Mouse (Mus musculus): Measurements from ENCODE around the gene Ksr1. TPM values are rescaled to one million over a fixed set of nuclear protein-coding genes. Genes with fewer than 3 reads are reported as not detected.

The Ksr1 gene
- total RNA-seq, 2 experiments from 2014 or later = 5.4 to 10.6 TPM

DNA sequence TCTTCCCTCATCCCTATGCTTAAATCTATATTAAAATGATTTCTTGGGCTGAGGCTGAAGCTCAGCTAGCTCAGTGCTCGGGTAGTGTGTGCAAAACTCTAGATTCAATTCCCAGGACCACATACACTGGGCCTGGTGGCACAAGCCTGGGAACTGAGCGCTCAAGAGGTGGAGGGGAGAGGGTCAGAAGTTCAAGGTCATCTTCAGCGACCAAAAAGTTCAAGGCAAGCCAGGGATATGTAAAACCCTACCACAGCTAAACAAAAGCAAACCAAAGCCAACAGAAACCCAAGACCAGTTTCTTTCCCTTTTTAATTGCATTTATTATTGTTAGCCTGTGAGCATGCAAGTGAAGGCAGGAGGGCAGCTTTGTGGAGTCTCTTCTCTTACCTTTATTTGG lies 4.1 kb upstream of the Ksr1 start:
- no peak for ATAC-seq (replicated peaks; ENCODE audit: low FRiP score, low TSS enrichment, poor library complexity, severe bottlenecking)

DNA sequence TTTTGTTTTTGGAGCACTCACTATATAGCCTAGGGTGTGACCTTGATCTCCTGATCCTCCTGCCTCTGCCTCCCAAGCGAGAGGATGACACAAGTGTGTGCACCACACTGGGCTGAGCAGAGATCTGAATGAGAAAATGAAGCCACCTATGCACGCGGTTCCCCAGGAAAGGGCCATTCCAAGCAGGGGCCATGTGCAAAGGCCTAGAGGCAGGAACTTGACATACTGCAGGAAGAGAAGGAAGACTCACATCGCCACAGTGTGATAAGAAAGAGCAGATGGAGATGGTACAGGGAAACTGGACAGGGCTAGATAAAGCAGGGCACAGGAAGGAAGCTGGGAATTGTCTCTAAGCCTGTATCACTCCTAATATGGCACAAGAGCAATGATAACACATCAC lies 3.1 kb upstream of the Ksr1 start:
- ATAC-seq (replicated peaks; ENCODE audit: low FRiP score, low TSS enrichment, poor library complexity, severe bottlenecking) = no peak

DNA sequence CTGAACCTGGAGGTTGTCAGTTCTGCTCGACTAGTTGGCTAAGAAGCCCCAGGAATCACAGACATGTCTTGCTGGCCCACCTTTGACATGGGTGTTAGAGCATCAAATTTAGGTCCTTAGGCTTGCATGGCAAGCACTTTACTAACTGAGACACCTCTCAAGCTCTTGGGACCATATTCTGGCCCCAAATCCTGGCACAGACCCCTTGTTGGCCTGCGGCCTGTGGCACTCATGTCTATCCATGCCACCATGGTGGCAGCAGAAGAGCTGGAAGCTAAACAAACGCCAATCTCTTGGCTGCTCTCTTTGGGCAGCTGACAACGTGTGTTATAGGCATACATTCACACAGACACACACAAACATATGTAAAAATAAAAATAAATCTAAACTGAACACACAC lies 2.6 kb upstream of the Ksr1 start:
- ATAC-seq (replicated peaks; ENCODE audit: low FRiP score, low TSS enrichment, poor library complexity, severe bottlenecking) = no peak

DNA sequence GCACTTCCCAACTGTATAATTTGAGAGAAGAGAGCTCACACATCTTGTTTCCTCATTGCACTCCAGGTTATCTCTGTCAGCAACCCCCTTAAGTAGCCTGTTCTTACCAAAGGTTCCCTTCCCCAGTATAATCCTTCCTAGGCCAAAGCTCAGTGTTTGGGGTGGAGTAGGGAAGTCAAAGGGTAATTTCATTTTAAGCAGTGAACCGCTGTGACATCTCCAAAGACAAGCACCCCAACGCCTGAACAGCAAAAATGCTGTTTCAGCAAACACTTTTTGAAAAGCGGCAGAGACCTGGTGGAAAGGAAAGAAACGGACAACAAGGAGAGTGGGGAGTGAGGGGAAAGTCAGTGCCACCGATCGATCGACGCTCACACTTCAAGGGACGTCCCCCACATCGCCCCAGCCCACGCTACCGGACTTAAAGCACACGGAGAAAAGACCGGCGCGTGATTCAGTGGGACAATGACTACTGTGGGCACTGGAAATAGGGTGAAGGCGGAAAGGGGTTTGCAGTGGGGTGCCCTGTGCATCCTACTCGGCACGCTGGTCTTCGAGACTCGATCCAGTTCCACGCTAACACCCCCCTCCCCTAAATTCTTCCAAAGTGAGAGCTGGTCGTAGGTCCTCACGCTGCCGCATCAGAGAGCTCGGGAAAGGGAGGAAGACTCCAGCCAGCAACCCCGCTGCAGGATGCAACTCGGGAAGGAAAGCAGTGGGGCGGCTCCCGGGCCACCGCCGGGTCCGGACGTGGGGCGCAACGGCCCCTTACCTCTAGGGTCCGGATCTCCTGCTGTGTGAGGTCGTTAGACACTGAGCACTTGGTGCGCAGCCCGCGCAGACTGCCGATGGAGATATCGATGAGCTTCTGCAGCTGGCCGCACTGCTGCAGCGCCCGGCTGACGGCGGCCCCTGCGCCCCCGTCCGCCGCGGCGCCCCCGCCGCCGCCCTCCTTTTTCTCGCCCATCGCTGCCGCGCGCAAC lies 633 bp downstream of the Ksr1 start:
- ATAC-seq (replicated peaks; ENCODE audit: low FRiP score, low TSS enrichment, poor library complexity, severe bottlenecking) = no peak

DNA sequence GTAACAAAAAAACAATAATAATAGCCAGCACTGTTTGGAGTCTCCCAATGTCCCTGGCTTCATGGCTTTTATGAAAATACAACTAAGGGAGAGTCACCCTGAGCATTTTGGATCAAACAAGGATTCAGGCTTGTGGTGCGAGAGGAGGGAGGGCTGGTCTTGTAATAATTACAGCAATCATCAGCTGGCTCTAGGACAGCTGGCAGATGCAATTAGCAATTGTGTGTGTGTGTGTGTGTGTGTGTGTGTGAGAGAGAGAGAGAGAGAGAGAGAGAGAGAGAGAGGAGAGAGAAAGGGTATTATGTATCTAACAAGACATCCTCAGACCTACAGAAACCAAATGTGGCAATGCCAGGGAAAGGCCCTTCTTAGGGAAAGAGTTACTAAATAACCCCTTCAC lies 1.5 kb downstream of the Ksr1 start:
- ATAC-seq (replicated peaks; ENCODE audit: low FRiP score, low TSS enrichment, poor library complexity, severe bottlenecking) = no peak

DNA sequence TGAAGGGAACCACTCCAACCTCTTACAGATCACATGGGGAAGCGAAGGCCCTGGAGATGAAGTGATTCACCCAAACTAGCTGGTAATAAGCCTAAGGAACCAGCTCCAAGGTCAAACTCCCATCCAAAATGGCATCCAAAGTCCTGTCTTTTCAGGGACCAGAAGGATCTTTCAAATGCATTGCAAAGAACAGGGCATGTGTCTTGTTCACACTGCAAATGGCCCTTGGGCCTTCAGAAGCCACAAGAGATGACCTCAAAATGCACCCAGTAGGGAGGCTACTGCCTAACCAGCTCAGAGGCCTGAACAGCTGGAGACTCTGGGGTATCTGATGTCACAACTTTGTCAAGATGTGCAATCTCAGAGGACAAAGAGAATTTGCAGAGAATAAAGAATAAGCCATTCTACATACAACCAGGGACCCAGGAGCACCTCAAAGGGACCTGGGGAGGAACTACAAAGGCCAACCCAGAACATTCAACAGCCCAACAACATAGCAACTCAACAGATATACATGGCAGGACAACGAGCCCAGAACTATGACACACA lies 2.1 kb downstream of the Ksr1 start:
- no peak for ATAC-seq (replicated peaks; ENCODE audit: low FRiP score, low TSS enrichment, poor library complexity, severe bottlenecking)

DNA sequence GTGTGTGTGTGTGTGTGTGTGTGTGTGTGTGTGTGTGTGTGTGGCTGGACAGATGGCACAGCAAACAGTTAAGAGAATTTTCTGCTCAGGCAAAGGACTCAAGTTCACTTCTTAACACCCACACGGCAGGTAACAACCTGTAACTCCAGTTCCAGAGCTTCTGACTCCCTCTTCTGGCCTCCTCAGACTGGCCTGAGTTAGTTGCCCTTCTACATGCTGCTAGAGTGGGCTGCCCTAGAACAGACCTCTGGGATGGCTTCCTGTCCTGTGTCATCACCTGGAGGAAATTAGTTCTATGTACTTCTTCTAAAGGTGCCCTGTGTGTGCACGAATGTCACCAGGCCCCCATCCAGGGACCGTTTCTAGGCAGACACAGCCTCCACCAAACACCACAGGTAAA lies 2.9 kb downstream of the Ksr1 start:
- ATAC-seq (replicated peaks; ENCODE audit: low FRiP score, low TSS enrichment, poor library complexity, severe bottlenecking) = no peak

DNA sequence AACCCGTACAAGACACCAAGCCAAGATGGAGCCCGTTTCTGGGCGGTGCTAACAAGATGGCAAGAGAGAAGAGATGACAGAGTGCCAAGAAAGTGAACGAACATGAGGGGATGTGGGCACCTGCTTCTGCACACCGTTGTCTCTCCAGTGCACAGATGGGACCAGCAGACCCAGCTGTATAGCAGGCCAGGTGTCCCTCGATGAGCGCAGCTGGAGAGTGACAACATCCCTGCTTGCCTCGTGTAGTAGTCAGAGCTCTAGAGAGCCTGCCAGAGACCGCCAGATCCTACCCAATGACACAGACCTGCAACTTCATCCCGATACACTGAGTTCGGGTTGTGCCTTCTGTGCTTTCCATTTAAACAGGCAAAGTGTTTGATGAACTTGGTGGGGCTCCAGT lies 3.8 kb downstream of the Ksr1 start:
- no peak for ATAC-seq (replicated peaks; ENCODE audit: low FRiP score, low TSS enrichment, poor library complexity, severe bottlenecking)

DNA sequence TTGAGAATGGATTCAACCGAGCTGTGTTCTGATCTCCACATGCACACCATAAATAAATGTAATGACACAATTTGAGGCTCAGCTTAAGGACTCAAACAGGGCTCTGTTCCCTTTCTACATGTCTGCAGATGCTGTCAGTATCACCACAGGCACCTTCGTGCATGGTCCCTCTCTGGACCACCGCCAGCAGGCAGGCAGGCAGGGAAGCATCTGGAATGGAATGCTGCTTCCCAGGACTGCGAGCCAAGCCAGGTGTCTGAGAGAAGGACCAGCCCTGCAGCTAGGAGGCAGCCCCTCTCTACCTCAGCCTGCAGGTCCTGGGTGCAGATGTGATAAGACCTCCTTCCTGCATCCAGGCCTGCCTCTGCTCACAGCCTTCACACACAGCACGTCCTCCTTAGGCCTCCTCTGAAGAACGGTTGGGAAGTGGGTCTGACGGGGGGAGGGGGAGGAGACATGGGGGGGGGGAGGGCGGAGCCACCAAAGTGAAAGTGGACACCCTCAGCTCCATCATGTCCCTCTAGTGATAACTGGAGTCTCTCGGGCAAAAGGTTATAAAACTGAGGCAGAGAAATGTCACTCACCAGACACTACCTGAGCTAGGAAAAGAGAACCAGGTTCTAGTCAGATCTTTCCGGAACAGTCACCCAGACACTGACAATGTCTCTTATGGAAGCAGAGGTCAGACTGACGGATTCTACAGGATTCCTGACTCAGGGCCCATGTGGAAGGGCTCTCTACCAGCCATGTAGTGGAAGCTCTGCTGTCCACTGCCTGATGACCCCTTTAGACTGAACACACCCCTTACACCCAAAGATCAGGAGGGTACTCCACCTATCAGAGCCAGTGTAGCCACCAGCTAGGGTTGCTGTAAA lies 4.7 kb downstream of the Ksr1 start:
- ATAC-seq (replicated peaks; ENCODE audit: low FRiP score, low TSS enrichment, poor library complexity, severe bottlenecking) = 0 out of 2 replicates have a peak, but pooled peaks have one; percentile 29

DNA sequence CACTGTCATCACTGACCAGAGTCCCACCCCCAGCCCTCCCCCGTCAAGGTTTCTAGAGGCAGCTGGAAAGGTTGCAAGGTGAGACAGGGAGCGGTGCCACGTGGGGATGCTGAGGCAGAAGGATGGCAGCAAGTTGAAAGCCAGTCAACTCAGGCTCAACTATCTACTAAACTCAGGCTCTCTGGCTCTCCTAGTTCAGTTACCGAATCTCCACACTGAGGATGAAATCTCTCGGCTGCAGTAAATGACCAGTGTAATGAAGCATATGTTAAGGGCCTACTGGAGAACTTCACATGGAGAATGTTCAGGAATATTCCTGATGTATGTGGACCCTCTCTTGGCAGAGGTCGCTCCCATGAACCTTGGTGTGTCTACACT lies 5.7 kb downstream of the Ksr1 start:
- ATAC-seq (replicated peaks; ENCODE audit: low FRiP score, low TSS enrichment, poor library complexity, severe bottlenecking) = no peak

DNA sequence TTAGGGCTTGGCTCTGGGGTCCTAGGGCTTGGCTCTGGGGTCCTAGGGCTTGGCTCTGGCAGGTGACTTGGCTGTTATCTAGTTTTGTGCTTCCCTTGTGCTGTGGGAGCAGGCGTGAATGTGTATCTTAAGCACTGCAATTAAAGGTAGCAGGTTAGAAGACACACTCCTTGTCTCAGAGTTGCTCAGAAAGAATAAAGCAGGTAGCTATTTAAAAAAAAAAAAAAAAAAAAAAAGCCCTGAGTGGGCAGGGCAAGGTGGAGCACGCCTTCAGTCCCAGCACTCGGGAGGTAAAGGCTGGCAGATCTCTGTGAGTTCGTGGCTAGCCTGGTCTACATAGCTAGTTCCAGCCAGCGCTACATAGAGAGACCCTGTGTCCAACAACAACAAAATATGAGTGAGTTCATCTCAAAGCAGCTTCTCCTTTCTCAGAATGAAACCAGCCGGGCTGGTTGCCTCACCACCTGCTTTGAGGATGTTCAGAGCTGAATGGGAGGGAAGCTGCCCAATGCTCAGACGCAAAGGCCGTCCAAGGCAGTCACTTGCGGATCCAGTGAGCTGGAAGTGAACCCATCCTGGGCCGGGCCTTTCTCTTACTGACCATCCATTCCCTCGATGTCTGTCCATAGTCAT lies 6.2 kb downstream of the Ksr1 start:
- no peak for ATAC-seq (replicated peaks; ENCODE audit: low FRiP score, low TSS enrichment, poor library complexity, severe bottlenecking)

DNA sequence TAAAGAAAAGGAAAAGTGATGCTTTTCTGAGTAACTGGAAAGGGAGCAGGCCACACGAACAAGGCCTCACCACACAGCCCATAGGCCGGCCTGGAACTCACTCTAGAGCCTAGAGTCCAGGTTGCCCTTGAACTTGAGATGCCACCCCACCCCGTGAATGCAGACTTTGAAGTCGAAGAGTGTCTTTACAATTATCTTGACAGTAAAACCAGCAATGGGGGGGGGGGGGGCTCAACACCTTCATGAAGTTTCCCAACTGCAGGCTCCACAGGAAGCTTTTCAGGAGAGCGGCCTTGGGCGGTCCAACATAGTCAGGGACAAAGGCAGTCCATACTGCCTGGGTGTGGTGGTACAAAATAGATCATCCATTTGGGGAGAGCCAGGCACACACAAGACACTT lies 7.6 kb downstream of the Ksr1 start:
- ATAC-seq (replicated peaks; ENCODE audit: low FRiP score, low TSS enrichment, poor library complexity, severe bottlenecking) = no peak

DNA sequence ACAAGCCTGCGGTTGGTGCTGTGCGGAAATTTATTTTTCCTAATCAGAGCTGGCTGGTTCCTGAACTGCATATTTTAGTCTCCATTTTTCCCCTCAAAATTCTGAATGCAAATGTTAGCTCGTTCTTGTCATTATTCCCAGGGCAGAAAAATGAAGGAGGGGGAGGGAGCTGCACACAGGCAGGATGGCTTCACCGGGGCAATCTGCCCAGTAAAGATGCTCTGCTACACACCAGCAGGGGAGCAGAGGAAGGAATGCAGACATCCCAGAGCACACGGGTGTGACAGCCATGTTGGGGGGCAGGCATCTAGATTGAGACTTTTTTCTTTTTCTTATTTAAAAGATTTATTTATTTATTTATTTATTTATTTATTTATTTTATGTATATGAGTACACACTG lies 9.0 kb downstream of the Ksr1 start:
- ATAC-seq (replicated peaks; ENCODE audit: low FRiP score, low TSS enrichment, poor library complexity, severe bottlenecking) = no peak

DNA sequence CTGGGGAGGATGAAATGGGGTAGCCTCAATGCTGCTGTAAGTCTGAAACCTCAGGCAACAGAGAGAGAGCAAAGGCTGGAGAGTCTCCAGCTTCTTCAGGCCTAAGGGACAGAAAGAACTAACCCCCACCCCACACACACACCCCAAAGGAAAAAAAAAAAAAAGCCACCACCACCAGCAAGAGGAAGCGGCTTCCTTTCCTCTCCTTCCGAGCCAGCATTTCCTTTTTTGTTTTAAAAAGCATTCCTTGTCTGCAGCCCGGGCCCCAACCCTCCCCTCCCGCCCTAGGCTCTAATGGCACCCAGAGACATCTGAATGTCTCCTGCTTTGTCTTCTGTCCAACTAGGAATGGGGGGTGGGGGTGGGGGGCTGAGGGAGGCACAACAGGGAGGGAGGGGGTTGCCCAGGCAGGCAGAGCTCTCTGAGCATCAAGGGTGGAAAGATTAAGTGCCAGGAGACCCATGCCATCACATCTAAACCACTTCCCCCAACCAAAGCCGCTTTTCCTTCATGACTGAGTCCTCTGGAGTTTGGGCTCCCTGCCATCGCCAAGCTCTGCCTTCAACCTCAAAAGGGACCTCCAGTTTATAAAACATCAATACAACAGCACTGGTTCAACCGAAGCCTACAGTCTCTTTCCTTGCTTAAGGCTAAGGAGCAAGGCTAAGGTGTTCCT lies 10.4 kb downstream of the Ksr1 start:
- ATAC-seq (replicated peaks; ENCODE audit: low FRiP score, low TSS enrichment, poor library complexity, severe bottlenecking) = no peak

DNA sequence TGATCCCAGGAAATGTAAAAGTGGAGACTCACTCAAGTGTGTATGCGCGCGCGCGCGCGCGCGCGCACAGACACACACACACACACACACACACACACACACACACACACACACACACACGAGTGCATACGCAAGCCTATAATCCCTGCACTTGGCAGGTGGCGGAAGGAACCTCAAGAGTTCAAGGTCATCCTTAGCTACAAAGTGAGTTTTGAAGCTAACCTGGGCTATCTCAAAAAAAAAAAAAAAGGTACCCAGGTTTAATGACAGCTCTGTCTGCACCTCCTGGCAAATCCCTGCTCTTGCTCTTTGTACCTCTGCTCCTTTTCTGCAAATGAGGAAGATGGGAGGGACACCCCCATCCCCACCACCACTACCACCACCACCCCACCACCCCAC lies 11.1 kb downstream of the Ksr1 start:
- no peak for ATAC-seq (replicated peaks; ENCODE audit: low FRiP score, low TSS enrichment, poor library complexity, severe bottlenecking)

DNA sequence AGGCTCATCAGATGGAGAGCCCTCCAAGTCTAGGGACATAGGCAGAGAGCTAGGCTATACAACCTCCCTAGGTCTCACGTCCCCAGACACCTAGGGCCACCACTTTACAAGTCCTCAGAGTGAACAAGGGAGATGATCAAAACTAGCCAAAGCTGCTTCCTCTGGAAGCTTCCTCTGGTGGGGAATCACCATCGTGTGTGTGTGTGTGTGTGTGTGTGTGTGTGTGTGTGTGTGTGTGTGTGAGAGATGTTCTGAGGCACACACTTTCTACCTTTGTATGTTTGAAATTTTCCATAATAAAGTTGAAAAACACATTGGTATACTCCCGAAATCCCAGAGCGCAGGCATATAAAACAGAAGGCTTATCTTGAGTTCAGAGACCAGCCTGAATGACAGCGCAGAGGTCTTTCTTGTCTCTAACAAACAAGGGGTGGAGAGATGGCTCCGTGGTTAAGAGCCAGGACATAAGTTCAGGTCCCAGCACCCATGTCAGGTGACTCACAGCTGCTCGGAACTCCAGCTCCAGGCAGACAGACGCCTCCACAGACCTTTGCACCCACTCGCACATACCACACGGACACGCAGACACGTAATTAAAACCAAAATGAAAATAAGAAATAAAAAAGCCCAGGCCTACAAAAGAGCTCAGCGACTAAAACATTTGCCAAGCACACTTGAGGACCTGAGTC lies 11.6 kb downstream of the Ksr1 start:
- ATAC-seq (replicated peaks; ENCODE audit: low FRiP score, low TSS enrichment, poor library complexity, severe bottlenecking) = no peak

DNA sequence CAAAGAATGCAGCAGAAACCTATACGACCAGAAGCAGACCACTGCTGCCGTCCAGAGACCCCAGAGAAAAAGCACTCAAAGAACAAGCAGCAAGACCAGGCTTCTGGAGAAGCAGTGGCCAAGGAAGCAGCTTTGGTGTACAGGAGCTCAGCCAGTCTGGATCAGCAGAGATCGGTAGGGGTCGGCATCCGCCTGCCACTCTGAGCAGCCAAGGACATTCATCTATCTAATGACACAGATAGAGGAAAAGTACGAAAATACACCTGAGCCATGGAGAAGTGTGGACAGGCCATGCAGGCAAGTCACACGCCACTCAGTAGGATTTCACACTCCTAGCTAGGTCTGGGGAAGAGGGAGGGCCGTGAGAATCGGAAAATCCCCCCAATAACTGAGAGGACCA lies 12.2 kb downstream of the Ksr1 start:
- no peak for ATAC-seq (replicated peaks; ENCODE audit: low FRiP score, low TSS enrichment, poor library complexity, severe bottlenecking)

DNA sequence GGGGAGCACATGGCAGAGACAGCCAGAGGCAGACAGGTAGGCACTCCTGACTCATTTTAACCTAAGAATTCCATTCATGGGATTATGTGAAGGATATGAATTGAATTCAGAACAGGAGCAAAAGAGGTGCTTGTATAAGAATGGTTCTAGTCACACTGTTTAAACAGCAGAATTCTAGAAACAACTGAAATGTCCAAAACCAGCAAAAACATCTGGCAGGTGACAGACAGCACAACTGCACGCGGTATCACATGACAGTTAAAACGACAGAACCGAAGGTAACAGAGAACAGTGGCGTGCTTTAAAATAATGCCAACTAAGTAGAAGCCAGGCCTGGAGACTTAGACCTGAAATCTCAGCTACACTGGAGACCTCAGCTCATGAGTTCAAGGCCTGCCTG lies 13.2 kb downstream of the Ksr1 start:
- ATAC-seq (replicated peaks; ENCODE audit: low FRiP score, low TSS enrichment, poor library complexity, severe bottlenecking) = no peak

DNA sequence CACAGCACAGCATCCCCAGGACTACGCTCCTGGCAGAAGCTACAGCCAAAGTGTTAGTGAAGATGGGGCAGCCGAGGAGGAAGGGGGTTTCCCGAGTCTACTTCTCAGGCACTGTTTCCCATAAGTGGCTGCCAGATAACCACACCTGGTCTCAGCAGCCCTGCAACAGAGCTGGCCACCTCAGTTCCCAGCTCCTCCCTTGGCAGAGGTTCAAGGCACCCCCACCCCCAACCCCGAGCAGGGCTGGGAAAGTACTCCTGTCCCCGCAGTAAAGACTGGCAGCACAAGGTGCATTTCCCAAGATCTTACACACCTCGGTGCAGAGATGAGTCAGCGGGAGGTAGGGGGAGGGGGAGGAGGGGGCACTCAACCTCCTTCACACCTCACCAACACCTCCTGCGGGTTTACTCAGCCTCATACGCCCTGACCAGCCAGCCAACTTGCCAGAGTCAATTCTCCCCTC lies 14.2 kb downstream of the Ksr1 start:
- peak; percentile 59 for ATAC-seq (replicated peaks; ENCODE audit: low FRiP score, low TSS enrichment, poor library complexity, severe bottlenecking)

Measured in megakaryocyte-erythroid progenitor cell, adult 5-6 weeks (primary cell).